Mouse (Mus musculus) forebrain, embryonic 15.5 days (tissue): ENCODE data around the gene Fahd2a. TPM values are rescaled to one million over a fixed set of nuclear protein-coding genes. Genes with fewer than 3 reads are reported as not detected.

ENCODE experiments used
- polyA plus RNA-seq: library from polyadenylated mRNA; unstranded; fragments of >200 nt; fragmentation: Nextera tagmentation; extraction: Ambion mirVana; gene quantifications from 2 replicates; pipeline ENCODE4 v1.2.1, GENCODE M21; 2015

Gene Fahd2a
- polyA plus RNA-seq, 1 experiment from 2014 or later = 29.9 TPM

Other genes starting within 250 kb of the Fahd2a start
- gene 1810024B03Rik, start 236.3 kb downstream of the Fahd2a start, polyA plus RNA-seq = 1.3 and 1.7 TPM in 2 replicates
- gene Snrnp200, start 236.2 kb downstream of the Fahd2a start, polyA plus RNA-seq = 57.0 and 59.8 TPM in 2 replicates
- 67.6 and 70.0 TPM in 2 replicates for gene Ciao1, start 196.7 kb downstream of the Fahd2a start, polyA plus RNA-seq
- gene Tmem127, start 196.7 kb downstream of the Fahd2a start, polyA plus RNA-seq = 46.4 and 51.0 TPM in 2 replicates
- 94.7 and 99.8 TPM in 2 replicates for gene Stard7, start 174.3 kb downstream of the Fahd2a start, polyA plus RNA-seq
- gene Dusp2, start 108.4 kb downstream of the Fahd2a start, polyA plus RNA-seq = 7.4 and 7.7 TPM in 2 replicates
- not detected in 2 replicates for gene Astl, start 105.9 kb downstream of the Fahd2a start, polyA plus RNA-seq
- 0.88 and 1.00 TPM in 2 replicates for gene Adra2b, start 81.4 kb downstream of the Fahd2a start, polyA plus RNA-seq
- 0.09 TPM in 1 of 2 replicates, not detected in the other for gene Gpat2, start 19.4 kb downstream of the Fahd2a start, polyA plus RNA-seq
- gene Kcnip3, start 77.5 kb upstream of the Fahd2a start, polyA plus RNA-seq = 8.3 and 8.6 TPM in 2 replicates
- gene Prom2, start 96.9 kb upstream of the Fahd2a start, polyA plus RNA-seq = not detected in 2 replicates
- 10.3 and 11.0 TPM in 2 replicates for gene Zfp661, start 142.5 kb upstream of the Fahd2a start, polyA plus RNA-seq
- 181 and 189 TPM in 2 replicates for gene Mrps5, start 142.7 kb upstream of the Fahd2a start, polyA plus RNA-seq
- 1.0 and 1.4 TPM in 2 replicates for gene Mal, start 212.1 kb upstream of the Fahd2a start, polyA plus RNA-seq